Mouse (Mus musculus) CH12.LX (cell line): Measurements from ENCODE around the gene Narfl.

Experiments used
- CHD2 ChIP-seq: IDR thresholded peaks from 2 replicates; pipeline ENCODE4 v1.6.1; 2011; ENCODE audit warnings: low read length, improper control_type of control experiment
- CTCF ChIP-seq, 2 experiments: IDR thresholded peaks in 1 of 2; conservative IDR thresholded peaks in 1 of 2; 2 replicates each; pipeline ENCODE4 v1.5.1; 2011 to 2012; ENCODE audit warnings: low read depth in 2 of 2, low read length in 2 of 2, improper control_type of control experiment in 1 of 2, inconsistent platforms in 1 of 2, mild to moderate bottlenecking in 1 of 2, moderate library complexity in 1 of 2
- E2F4 ChIP-seq: IDR thresholded peaks from 2 replicates; pipeline ENCODE4 v1.6.1; 2011; ENCODE audit warnings: low read depth, low read length, improper control_type of control experiment; ENCODE audit not compliant: insufficient replicate concordance
- EP300 ChIP-seq: IDR thresholded peaks from 2 replicates; pipeline ENCODE4 v1.6.1; 2011; ENCODE audit warnings: low read length, improper control_type of control experiment
- KAT2A ChIP-seq: IDR thresholded peaks from 2 replicates; pipeline ENCODE4 v1.6.1; 2012; ENCODE audit warnings: low read length, improper control_type of control experiment, inconsistent platforms; ENCODE audit not compliant: insufficient replicate concordance
- MEF2A ChIP-seq: IDR thresholded peaks from 2 replicates; pipeline ENCODE4 v1.6.1; 2014; ENCODE audit warnings: low read depth, mild to moderate bottlenecking, inconsistent platforms, low read length, improper control_type of control experiment, borderline replicate concordance
- MYC ChIP-seq: IDR thresholded peaks from 2 replicates; pipeline ENCODE4 v1.6.1; 2011; ENCODE audit warnings: low read depth, mild to moderate bottlenecking, improper control_type of control experiment, low read length
- NRF1 ChIP-seq: IDR thresholded peaks from 2 replicates; pipeline ENCODE4 v1.6.1; 2014; ENCODE audit warnings: low read depth, mild to moderate bottlenecking, inconsistent platforms, low read length, improper control_type of control experiment, moderate library complexity
- POLR2A ChIP-seq: IDR thresholded peaks from 2 replicates; pipeline ENCODE4 v1.6.1; 2011; ENCODE audit warnings: low read depth, mild to moderate bottlenecking, improper control_type of control experiment, low read length
- ZC3H11A ChIP-seq: IDR thresholded peaks from 2 replicates; pipeline ENCODE4 v1.6.1; 2012; ENCODE audit warnings: low read depth, mild to moderate bottlenecking, inconsistent platforms, low read length, improper control_type of control experiment

GRCm38 (mm10) chr17:25785281-25785745 is 11.7 kb downstream of the Narfl start, which contains the start of gene Haghl:
- peak; percentile 100 for TF ChIP-seq NRF1
- TF ChIP-seq EP300: no peak
- no peak for TF ChIP-seq KAT2A
- 0 out of 2 replicates have a peak, but pooled peaks have one; percentile 20 for TF ChIP-seq CHD2
- TF ChIP-seq CTCF (conservative IDR thresholded peaks at IDR 0.05 in 1 of 2, IDR thresholded peaks at IDR 0.05 in 1 of 2; ENCODE audit: low read depth in 2 of 2, low read length in 2 of 2): no peak
- no peak for TF ChIP-seq E2F4
- TF ChIP-seq MYC: no peak
- TF ChIP-seq POLR2A: peak; percentile 79
- no peak for TF ChIP-seq ZC3H11A
- no peak for TF ChIP-seq MEF2A
